Mouse (Mus musculus): ENCODE data around the gene Scarf2.

- TF ChIP-seq CTCF (IDR thresholded peaks at IDR 0.05; ENCODE audit: low read depth, low read length) (no peak), TAL1 (conservative IDR thresholded peaks at IDR 0.05; ENCODE audit: low read depth, low read length) (no peak), GATA1 (IDR thresholded peaks at IDR 0.05; ENCODE audit: borderline replicate concordance, low read length) (no peak)
Observed at GRCm38 (mm10) chr16:17832821-17833220, 35.7 kb downstream of the Scarf2 start, which contains the start of gene B830017H08Rik.

Data from G1E (cell line).